Mouse (Mus musculus): ENCODE measurements at regions not wholly inside any gene's neighbourhood (a gene's known extent, or its start where the extent isn't known, plus 50 kb on each side); places are given as distances from the start of the nearest gene placed in this dataset.

DNA sequence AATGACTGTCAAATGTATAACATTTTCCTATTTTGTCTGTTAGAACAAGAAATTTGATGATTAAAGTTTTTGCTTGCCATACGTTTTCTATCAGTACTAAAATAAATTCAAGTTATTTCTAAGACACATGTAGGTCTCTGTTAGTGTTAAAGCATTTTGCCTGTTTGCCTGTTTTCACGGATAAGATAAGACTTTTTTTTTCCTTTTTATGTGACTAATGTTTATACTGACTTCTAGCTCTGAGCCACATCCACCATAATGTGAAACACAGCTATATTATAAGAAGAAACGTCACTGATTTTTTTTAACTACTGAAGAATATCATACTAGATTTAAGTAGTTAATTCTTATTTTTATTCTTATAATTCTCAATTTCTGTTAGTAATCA is 1012.6 kb downstream of the Cdh8 start:
- no peak for DNase-seq

- DNase-seq = no peak
Observed at GRCm38 (mm10) chr8:98402852-98403644, 1013.2 kb downstream of the Cdh8 start.

GRCm38 (mm10) chr8:98381815-98382214 is 1034.5 kb downstream of the Cdh8 start:
- DNase-seq = no peak

DNA sequence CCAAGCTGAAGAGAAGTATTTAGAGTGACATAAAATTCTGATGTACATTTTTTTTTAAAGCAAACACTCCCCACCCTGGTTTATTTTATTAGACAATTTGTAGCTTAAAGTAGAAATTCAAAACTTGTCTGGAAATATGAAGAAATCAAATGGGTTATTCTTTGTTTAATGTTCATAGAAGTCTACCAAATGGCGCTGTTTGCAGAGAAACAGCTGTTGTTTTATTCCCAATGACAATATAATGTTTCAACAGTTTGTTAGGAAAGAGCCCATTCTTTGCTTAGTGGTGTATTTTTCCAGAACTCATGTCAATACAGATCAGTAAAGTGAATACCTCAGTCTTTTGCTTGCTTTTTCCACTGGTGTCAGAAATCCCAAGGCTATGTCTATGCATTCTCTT is 1035.9 kb downstream of the Cdh8 start:
- DNase-seq = no peak

- DNase-seq = no peak
Observed at GRCm38 (mm10) chr8:98377743-98378142, 1038.5 kb downstream of the Cdh8 start.

GRCm38 (mm10) chr8:98372711-98373420 is 1043.4 kb downstream of the Cdh8 start:
- peak; percentile 30 for DNase-seq

- no peak for DNase-seq
Observed at GRCm38 (mm10) chr8:98365378-98366095, 1050.7 kb downstream of the Cdh8 start.

GRCm38 (mm10) chr8:98337279-98337678 is 1079.0 kb downstream of the Cdh8 start:
- DNase-seq = no peak

GRCm38 (mm10) chr8:98309405-98309990 is 1106.8 kb downstream of the Cdh8 start:
- no peak for DNase-seq

- no peak for DNase-seq
Observed at GRCm38 (mm10) chr8:98294975-98295374, 1121.3 kb downstream of the Cdh8 start.

DNA sequence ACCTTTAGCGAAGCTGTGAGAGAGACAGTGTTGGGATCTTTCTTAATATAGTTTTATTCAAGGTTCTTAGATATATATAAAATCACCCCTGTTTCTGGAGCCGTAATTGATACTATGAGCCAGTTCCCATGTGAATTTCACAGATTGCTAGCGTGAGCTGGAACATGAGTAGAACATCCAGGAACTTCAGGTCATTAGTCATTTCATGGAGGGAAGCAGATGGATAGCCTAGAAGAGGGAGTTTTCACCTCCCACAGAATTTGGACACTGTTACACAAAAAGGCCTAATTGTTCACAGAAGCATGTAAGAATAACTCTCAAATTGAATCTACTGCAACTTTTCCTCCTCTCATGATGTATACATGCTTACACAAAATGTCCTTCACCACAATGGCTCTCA is 1156.0 kb downstream of the Cdh8 start:
- DNase-seq = no peak

DNA sequence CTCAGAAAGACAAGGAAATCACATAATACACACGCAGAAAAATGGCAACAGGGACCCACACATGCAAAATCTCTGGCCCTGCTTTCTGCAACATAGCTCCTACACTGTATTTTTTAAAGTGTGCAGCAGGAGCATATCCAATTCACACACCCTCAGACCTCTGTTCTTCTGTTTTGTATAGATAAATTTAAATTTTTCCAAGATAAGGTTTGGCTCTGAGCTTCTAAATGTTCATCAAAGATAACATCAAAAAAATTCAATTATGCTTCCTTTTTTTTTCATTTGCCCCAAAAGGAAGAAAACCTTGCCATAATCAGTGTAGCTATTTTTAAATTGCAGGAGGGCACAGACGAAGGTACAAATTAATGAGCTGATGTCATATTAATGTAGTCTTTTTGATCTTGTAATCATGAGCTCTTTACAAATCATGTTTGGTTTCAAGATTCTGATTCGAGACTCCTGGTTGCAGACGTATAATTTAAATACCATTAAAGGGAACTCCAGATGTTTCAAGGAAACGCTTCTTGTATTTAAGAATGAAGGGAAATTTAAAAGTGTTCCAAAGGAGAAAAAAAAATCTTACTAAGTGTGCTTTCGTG is 1172.8 kb downstream of the Cdh8 start:
- DNase-seq = no peak

DNA sequence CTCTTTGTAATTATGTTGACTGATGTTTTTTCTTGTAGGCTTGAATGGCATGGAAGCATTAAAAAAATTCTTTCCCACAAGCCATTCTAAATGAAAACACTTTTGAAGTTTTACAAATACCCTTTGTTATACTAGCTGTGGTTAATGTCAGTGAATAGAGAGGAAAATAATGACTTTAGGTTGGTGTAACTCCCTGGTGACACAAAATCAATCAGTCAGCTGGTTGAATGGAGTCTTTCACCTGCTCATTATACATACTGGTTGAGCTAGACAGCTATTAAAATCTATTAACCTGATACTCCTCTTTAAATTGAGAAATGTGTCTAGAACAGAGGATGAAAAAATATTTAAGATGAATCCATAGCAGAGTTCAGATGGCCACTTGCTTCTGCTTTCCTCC is 1202.3 kb downstream of the Cdh8 start:
- DNase-seq = no peak
